Mouse (Mus musculus) heart, embryonic 13.5 days (tissue): Measurements from ENCODE around the gene Zfp592. TPM values are rescaled to one million over a fixed set of nuclear protein-coding genes. Genes with fewer than 3 reads are reported as not detected.
A peak's percentile ranks its signal among the peaks of the same experiment; 100 is the strongest.
"Not testable (repeated sequence)": the region's sequence is repeated elsewhere in the genome, so short reads cannot be mapped to it uniquely, and the experiment has no call there.

ENCODE experiments used
- ATAC-seq: fragments of 200-750 bp; cut with Nextera tagmentation; 2 replicates; pipeline ENCODE4 v1.8.0; 2017; ENCODE audit warnings: moderate TSS enrichment; ENCODE audit not compliant: insufficient number of reproducible peaks, low FRiP score, low TSS enrichment; ENCODE audit errors: extremely low read depth
- H3K27ac ChIP-seq: fragments of 300-500 bp; sonication (generic); replicated peaks from 2 replicates; pipeline ENCODE4 v1.5.1; 2015; ENCODE audit warnings: moderate library complexity, mild to moderate bottlenecking, inconsistent platforms
- H3K27me3 ChIP-seq: fragments of 300-500 bp; sonication (generic); replicated peaks from 2 replicates; pipeline ENCODE4 v1.6.1; 2015; ENCODE audit warnings: mild to moderate bottlenecking, inconsistent platforms
- H3K36me3 ChIP-seq: fragments of 300-500 bp; sonication (generic); 2 replicates; pipeline ENCODE4 v1.6.1; 2015; ENCODE audit warnings: mild to moderate bottlenecking, inconsistent platforms
- H3K4me1 ChIP-seq: fragments of 300-500 bp; sonication (generic); 2 replicates; pipeline ENCODE4 v1.6.1; 2015; ENCODE audit warnings: inconsistent platforms
- H3K4me2 ChIP-seq: fragments of 300-500 bp; sonication (generic); 2 replicates; pipeline ENCODE4 v1.6.1; 2015; ENCODE audit warnings: inconsistent platforms, mild to moderate bottlenecking, moderate library complexity
- H3K4me3 ChIP-seq: fragments of 300-500 bp; sonication (generic); 2 replicates; pipeline ENCODE4 v1.5.1; 2015; ENCODE audit warnings: moderate library complexity, mild to moderate bottlenecking, inconsistent platforms
- H3K9ac ChIP-seq: fragments of 300-500 bp; sonication (generic); 2 replicates; pipeline ENCODE4 v1.6.1; 2015; ENCODE audit warnings: inconsistent platforms, mild to moderate bottlenecking, moderate library complexity
- H3K9me3 ChIP-seq: fragments of 300-500 bp; sonication (generic); 2 replicates; pipeline ENCODE4 v1.6.1; 2016; ENCODE audit warnings: inconsistent platforms
- WGBS: fragments of 180-500 bp; shearing (Covaris S2); methylation state at CpG from one replicate; pipeline ENCODE4 v1.1.7; 2015; ENCODE audit warnings: mixed read lengths; 5-methylcytosine and 5-hydroxymethylcytosine counted together
- polyA plus RNA-seq: library from polyadenylated mRNA; unstranded; fragments of >200 nt; fragmentation: Nextera tagmentation; extraction: Ambion mirVana; gene quantifications from 2 replicates; pipeline ENCODE4 v1.2.1, GENCODE M21; 2015

Zfp592 gene
- polyA plus RNA-seq, 1 experiment from 2014 or later: 8.5 TPM

- not testable (repeated sequence) for H3K36me3 ChIP-seq, H3K4me3 ChIP-seq, H3K27ac ChIP-seq, ATAC-seq, H3K4me1 ChIP-seq, H3K9me3 ChIP-seq, H3K9ac ChIP-seq, H3K27me3 ChIP-seq, H3K4me2 ChIP-seq
- WGBS: 67% methylated on average over 4 of the region's 4 CpGs
Observed at GRCm38 (mm10) chr7:80972920-80973637, 20.4 kb upstream of the Zfp592 start.

DNA sequence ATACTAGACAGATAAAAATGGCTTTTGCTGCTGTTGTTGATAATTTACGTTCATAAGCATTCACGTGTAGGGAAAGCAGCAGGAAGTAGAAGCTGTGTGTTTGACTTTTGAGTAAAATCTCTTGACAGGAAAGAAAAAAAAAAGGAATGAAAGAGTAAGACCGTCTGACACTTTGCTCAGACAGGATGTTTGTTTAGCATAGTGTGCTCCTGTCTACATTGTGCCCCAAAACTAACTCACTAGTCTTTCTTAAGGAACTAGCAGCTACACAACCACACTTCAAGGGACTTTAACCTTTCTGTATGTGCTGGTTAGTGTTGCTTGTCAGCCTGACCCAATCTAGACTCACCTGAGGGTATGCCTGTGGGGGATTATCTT is 19.9 kb upstream of the Zfp592 start:
- WGBS: 43% methylated on average over 3 of the region's 3 CpGs
- not testable (repeated sequence) for H3K9me3 ChIP-seq, H3K36me3 ChIP-seq, H3K4me1 ChIP-seq, H3K4me3 ChIP-seq, H3K27ac ChIP-seq, ATAC-seq, H3K4me2 ChIP-seq, H3K27me3 ChIP-seq, H3K9ac ChIP-seq

- Histone ChIP-seq H3K27ac (no peak overlapping the region), H3K4me3 (no peak overlapping the region), H3K27me3 (no peaks in the 10 kb centered on the region), H3K4me2 (no peak overlapping the region), H3K9ac (no peak overlapping the region), H3K36me3 (no peaks in the 10 kb centered on the region), H3K4me1 (no peaks in the 10 kb centered on the region), H3K9me3 (no peaks in the 10 kb centered on the region)
- no peak for ATAC-seq
- 80% methylated on average over 11 of the region's 11 CpGs for WGBS
Observed at GRCm38 (mm10) chr7:80980566-80980965, 12.9 kb upstream of the Zfp592 start.

- Histone ChIP-seq H3K4me2 (peak overlapping the region; percentile 36; the same call in 1 of the 2 replicates), H3K4me3 (no peak overlapping the region), H3K4me1 (peaks cover 28% of the 10 kb centered on the region), H3K9ac (no peak overlapping the region), H3K9me3 (no peaks in the 10 kb centered on the region), H3K27ac (peak overlapping the region; percentile 32), H3K27me3 (no peaks in the 10 kb centered on the region), H3K36me3 (0 out of 2 replicates have a peak, but pooled peaks cover 4% of the 10 kb centered on the region)
- 17% methylated on average over 6 of the region's 6 CpGs for WGBS
- no peak for ATAC-seq
Observed at GRCm38 (mm10) chr7:80986458-80987187, 6.9 kb upstream of the Zfp592 start.

DNA sequence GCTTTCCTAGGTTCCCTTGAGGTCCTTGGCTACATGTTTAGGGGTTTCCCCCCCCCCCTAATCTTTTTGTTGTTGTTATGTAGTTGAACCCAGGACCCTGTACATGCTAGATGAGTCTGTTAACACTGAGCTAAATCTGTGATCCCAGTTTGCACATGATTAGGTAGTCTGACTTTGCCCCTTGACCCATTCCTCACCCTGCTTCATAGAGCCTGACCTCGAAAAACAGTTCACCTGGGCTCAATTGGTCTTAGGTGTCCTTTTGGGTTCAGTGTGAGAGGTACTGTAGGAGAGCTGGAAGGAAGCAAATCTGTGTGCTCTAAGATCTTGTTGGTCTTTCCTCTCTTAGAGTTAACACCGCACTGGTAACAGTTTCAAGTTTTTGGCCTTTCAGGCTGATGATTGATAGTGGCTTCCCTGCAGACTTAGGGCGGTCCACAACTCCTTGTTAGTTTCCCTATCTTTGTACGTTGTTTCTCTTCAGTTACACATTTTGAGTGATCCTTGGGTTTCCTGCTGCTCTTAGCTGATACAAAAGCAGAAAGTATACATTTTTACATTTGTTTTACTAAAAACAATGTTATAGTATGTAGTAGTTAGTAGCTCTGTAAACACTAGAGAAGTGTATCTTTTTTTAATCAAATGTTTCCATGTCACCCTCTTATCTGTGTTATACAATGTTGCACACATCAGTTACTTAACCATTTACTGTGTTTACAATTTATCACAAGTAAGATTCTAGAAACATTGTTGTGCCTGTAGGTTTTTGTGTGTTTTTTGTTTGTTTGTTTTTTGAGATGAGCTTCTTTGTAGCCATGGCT is 5.5 kb upstream of the Zfp592 start:
- Histone ChIP-seq H3K27ac (no peak overlapping the region), H3K36me3 (0 out of 2 replicates have a peak, but pooled peaks cover 4% of the 10 kb centered on the region), H3K4me2 (no peak overlapping the region), H3K9ac (no peak overlapping the region), H3K27me3 (no peaks in the 10 kb centered on the region), H3K4me1 (peaks cover 39% of the 10 kb centered on the region), H3K9me3 (no peaks in the 10 kb centered on the region), H3K4me3 (no peak overlapping the region)
- ATAC-seq: no peak
- WGBS: 50% methylated on average over 4 of the region's 4 CpGs

DNA sequence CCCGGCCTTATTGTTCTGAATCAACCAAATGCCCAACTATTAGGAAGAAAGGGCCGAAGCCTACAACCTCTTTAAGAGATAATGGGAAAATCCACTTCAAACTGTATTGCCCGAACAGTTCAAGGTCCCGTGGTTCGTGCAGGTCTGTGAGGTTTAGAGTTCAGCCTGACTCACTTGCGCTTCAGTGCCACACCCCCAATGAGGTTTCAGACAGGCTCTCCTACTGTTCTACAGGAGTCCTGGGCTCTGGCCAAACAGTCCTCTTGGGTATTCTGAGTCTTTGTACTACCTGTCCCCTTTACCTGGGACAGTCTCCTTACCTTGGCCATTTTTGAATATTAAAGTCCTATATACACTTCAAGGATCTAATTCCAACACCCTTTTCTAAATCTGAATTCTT is 3.2 kb upstream of the Zfp592 start:
- H3K27me3 ChIP-seq: no peaks in the 10 kb centered on the region
- ATAC-seq: no peak
- no peak overlapping the region for H3K4me3 ChIP-seq
- H3K9ac ChIP-seq: no peak overlapping the region
- no peak overlapping the region for H3K27ac ChIP-seq
- peaks cover 50% of the 10 kb centered on the region for H3K4me1 ChIP-seq
- H3K9me3 ChIP-seq: no peaks in the 10 kb centered on the region
- no peak overlapping the region for H3K4me2 ChIP-seq
- H3K36me3 ChIP-seq: 0 out of 2 replicates have a peak, but pooled peaks cover 4% of the 10 kb centered on the region
- 88% methylated on average over 6 of the region's 6 CpGs for WGBS

DNA sequence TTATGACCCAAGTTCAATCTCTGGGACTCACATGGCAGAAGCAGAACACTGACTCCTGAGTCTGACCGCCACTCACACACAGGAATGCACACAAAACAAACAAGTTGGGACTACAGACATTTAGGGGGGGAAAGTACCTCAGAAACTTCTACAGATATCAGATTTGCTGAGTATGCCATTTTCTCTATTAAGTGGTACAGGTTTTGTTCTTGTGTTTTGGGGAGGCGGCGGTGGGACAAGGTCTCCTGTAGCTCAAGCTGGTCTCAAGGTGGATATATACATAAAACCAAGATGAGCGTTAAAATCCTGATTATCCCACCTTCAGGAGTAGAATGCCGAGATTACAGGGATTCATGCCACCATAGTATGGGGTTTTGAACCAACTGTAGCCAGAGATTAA is 1.9 kb upstream of the Zfp592 start:
- Histone ChIP-seq H3K4me2 (peak overlapping the region; percentile 96), H3K27me3 (no peaks in the 10 kb centered on the region), H3K4me1 (peaks cover 56% of the 10 kb centered on the region), H3K27ac (no peak overlapping the region), H3K4me3 (peak overlapping the region; percentile 98), H3K9ac (peak overlapping the region; percentile 99; the same call in 1 of the 2 replicates), H3K36me3 (0 out of 2 replicates have a peak, but pooled peaks cover 4% of the 10 kb centered on the region), H3K9me3 (no peaks in the 10 kb centered on the region)
- ATAC-seq: no peak
- 89% methylated on average over 5 of the region's 5 CpGs for WGBS

DNA sequence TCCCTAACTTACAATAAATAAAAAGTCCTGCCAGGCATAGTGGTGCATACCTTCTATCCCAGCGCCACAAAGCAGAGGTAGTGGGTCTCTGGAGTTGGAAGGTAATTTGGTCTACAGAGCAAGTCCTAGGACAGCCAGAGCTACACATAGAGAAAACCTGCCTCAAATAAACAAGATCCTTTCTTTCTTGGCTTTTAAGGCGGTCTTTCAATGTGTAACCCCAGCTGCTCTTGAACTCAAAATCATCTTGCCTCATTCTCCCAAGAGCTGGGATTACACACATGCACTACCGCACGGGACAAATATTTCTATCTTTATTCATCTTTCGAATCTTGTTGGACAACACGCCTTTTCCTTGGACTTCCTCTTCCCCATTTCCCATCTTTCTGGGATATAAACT is 1.4 kb upstream of the Zfp592 start:
- Histone ChIP-seq H3K27me3 (no peaks in the 10 kb centered on the region), H3K9ac (peak overlapping the region; percentile 99), H3K27ac (peak overlapping the region; percentile 98), H3K4me2 (peak overlapping the region; percentile 96), H3K36me3 (0 out of 2 replicates have a peak, but pooled peaks cover 8% of the 10 kb centered on the region), H3K4me3 (peak overlapping the region; percentile 98), H3K9me3 (no peaks in the 10 kb centered on the region), H3K4me1 (peaks cover 53% of the 10 kb centered on the region)
- 54% methylated on average over 6 of the region's 6 CpGs for WGBS
- ATAC-seq: no peak

- peaks cover 53% of the 10 kb centered on the region for H3K4me1 ChIP-seq
- 1% methylated on average over 12 of the region's 12 CpGs for WGBS
Observed at GRCm38 (mm10) chr7:80992631-80992979, 876 bp upstream of the Zfp592 start.

DNA sequence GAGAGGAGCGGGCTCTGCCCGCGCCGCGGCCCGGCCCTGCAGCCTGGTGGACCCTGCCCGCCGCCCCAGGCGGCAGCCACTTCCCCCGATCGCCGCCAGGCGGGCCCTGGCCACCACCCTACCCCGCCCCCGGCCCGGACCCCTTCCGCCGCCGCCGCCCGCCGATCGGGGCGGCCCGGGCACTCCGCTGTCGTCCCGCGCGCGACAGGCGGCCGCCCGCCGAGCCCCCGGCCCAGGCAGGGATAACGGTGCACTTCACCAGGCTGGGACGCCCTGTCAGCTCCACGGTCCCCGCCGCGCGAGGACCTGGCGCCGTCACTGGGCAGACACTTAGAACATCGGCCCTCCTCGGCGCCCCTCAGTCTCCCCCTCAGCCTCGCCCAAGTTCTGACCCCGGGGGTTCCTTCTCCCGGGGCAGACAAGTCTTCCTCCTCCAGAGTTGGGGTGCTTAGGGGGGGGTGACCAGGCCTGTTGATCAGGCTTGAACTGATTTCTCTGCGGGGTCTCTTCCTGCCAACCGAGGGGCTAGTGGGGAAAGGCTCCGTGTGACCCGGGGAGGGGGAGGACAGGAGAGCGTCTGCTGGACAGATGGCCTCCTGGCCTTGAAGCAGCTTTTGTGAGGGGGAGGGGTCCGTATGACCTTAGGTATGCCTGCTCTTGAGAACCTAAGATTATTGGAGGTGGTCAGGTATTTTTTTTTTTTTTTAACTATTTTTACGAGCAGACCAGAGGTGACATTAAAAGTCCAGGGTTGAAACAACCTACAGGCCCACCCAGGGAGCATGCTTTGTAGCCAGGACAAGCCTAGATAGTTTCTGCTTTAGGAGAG is 567 bp downstream of the Zfp592 start:
- Histone ChIP-seq H3K4me3 (peak overlapping the region; percentile 98), H3K4me2 (peak overlapping the region; percentile 96), H3K9ac (peak overlapping the region; percentile 99), H3K9me3 (no peaks in the 10 kb centered on the region), H3K27me3 (no peaks in the 10 kb centered on the region), H3K4me1 (peaks cover 50% of the 10 kb centered on the region), H3K27ac (peak overlapping the region; percentile 98), H3K36me3 (0 out of 2 replicates have a peak, but pooled peaks cover 8% of the 10 kb centered on the region)
- peak; percentile 78 for ATAC-seq
- 1% methylated on average over 54 of the region's 58 CpGs for WGBS

More at GRCm38 (mm10) chr7:80992631-80992979, 876 bp upstream of the Zfp592 start:
- ATAC-seq: no peak
- Histone ChIP-seq H3K9me3 (no peaks in the 10 kb centered on the region), H3K4me2 (peak overlapping the region; percentile 96), H3K9ac (peak overlapping the region; percentile 99), H3K27ac (peak overlapping the region; percentile 98), H3K36me3 (0 out of 2 replicates have a peak, but pooled peaks cover 8% of the 10 kb centered on the region), H3K4me3 (peak overlapping the region; percentile 98), H3K27me3 (no peaks in the 10 kb centered on the region)
